Mouse (Mus musculus): ENCODE data around the gene Itsn1. TPM values are rescaled to one million over a fixed set of nuclear protein-coding genes. Genes with fewer than 3 reads are reported as not detected.
A peak's percentile ranks its signal among the peaks of the same experiment; 100 is the strongest.

Gene Itsn1
- polyA plus RNA-seq, 1 experiment from 2014 or later: 79.2 TPM

GRCm38 (mm10) chr16:91917631-91918096 lies 188.6 kb downstream of the Itsn1 start:
- no peak overlapping the region for H3K9ac ChIP-seq
- H3K27me3 ChIP-seq: no peaks in the 10 kb centered on the region
- H3K27ac ChIP-seq: no peak overlapping the region
- 0 out of 2 replicates have a peak, but pooled peaks cover 3% of the 10 kb centered on the region for H3K36me3 ChIP-seq
- 0 out of 2 replicates have a peak, but pooled peaks cover 8% of the 10 kb centered on the region for H3K4me1 ChIP-seq
- WGBS: 33% methylated on average over 17 of the region's 17 CpGs
- H3K9me3 ChIP-seq (replicated peaks): no peaks in the 10 kb centered on the region
- ATAC-seq (ENCODE audit: low FRiP score): peak; percentile 73
- no peak overlapping the region; the same call in 1 of the 2 replicates for H3K4me2 ChIP-seq (replicated peaks)
- H3K4me3 ChIP-seq: no peak overlapping the region

DNA sequence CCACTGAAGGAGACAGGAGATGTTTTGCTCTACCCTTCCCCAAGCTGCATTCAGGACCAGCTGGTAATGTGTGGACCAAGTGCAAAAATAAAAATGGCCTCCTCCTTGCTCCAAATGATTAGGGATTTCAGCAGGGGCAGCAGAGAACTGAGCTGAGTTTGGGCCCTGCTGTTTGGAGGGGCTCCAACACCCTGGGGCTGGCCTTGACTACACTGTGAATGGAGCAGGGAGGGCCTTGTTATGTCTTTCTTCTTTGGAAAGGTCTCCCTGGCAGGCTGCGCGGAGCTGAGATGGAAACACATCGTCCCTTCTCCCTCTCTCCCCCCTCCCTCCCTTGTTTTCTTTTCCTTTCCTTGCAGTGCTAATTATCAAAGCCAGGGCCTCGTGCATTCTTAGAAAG lies 189.4 kb downstream of the Itsn1 start:
- Histone ChIP-seq H3K27me3 (no peaks in the 10 kb centered on the region), H3K9ac (no peak overlapping the region), H3K4me2 (replicated peaks) (no peak overlapping the region), H3K36me3 (peaks cover 7% of the 10 kb centered on the region), H3K9me3 (replicated peaks) (no peaks in the 10 kb centered on the region), H3K4me3 (no peak overlapping the region), H3K4me1 (0 out of 2 replicates have a peak, but pooled peaks cover 8% of the 10 kb centered on the region), H3K27ac (no peak overlapping the region)
- 58% methylated on average over 4 of the region's 4 CpGs for WGBS
- no peak for ATAC-seq (ENCODE audit: low FRiP score)

DNA sequence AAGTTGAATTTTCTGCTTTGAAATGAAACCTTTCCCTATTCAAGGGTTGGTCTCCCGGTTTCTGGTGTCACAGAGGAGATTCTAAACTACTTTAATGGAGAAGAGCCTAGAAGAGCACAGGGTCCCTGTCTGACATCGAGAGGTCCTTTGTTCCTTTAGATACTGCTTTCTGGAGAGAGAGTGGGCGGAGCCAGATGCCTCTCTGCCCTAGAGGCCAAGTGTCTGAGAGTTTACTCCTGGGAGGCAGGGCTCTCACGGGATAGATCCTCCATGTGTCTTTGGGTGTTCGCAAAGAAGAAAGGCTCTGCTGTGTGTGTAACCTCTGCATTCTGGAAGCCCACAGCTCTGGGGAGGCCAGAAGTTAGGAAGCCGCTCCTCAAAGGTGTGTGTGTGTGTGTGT lies 190.0 kb downstream of the Itsn1 start:
- Histone ChIP-seq H3K36me3 (peaks cover 13% of the 10 kb centered on the region), H3K4me2 (replicated peaks) (no peak overlapping the region), H3K9ac (no peak overlapping the region), H3K9me3 (replicated peaks) (no peaks in the 10 kb centered on the region), H3K4me1 (0 out of 2 replicates have a peak, but pooled peaks cover 8% of the 10 kb centered on the region), H3K4me3 (no peak overlapping the region), H3K27me3 (no peaks in the 10 kb centered on the region), H3K27ac (no peak overlapping the region)
- no peak for ATAC-seq (ENCODE audit: low FRiP score)
- WGBS: 53% methylated on average over 6 of the region's 6 CpGs

DNA sequence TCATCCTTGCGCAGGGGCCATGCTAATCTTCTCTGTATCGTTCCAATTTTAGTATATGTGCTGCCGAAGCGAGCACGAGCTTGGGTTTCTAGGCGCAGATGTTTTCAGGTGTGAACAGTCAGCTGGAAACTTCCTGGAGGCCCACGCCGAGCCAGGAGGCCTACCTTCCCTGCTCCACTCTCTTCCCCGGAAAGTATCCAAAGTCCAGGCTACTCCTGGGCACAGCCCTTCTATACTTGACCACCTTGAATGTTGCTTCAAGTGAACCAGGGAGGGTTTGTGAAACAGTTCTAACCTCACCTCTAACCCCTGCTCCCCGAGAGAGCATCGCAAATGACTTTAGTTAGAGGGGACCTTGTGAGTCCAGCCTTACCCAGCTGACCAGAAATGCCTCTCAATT lies 192.3 kb downstream of the Itsn1 start:
- WGBS: 96% methylated on average over 11 of the region's 11 CpGs
- no peaks in the 10 kb centered on the region for H3K27me3 ChIP-seq
- H3K36me3 ChIP-seq: peaks cover 36% of the 10 kb centered on the region
- H3K9me3 ChIP-seq (replicated peaks): no peaks in the 10 kb centered on the region
- no peak overlapping the region for H3K9ac ChIP-seq
- H3K4me2 ChIP-seq (replicated peaks): no peak overlapping the region
- ATAC-seq (ENCODE audit: low FRiP score): no peak
- no peak overlapping the region for H3K4me3 ChIP-seq
- 0 out of 2 replicates have a peak, but pooled peaks cover 8% of the 10 kb centered on the region for H3K4me1 ChIP-seq
- H3K27ac ChIP-seq: no peak overlapping the region

GRCm38 (mm10) chr16:91922939-91923338 lies 193.9 kb downstream of the Itsn1 start:
- Histone ChIP-seq H3K27ac (no peak overlapping the region), H3K4me2 (replicated peaks) (no peak overlapping the region), H3K4me3 (no peak overlapping the region), H3K36me3 (peaks cover 52% of the 10 kb centered on the region), H3K4me1 (0 out of 2 replicates have a peak, but pooled peaks cover 5% of the 10 kb centered on the region), H3K9me3 (replicated peaks) (no peaks in the 10 kb centered on the region), H3K9ac (no peak overlapping the region), H3K27me3 (no peaks in the 10 kb centered on the region)
- WGBS: 87% methylated on average over 8 of the region's 8 CpGs
- ATAC-seq (ENCODE audit: low FRiP score): no peak

DNA sequence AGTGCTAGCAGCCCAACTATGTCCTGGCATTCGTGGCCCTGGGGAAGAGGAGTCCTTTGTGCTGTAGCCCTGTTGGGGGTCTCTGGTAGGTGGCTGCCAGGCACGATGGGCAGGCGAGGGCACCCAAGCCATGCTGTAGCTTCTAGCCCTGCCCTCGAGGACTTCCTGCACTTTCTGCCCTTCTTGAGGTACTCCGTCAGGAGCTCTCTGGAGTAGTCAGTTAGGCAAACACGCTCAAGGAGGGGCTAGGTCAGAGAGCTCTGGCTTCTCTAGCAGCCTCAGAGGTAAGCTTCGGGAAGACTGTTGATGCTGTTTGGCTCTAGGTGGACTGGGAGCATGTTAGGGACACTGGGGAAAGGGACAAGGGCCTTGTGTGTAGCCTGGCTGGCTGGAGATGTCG lies 195.3 kb downstream of the Itsn1 start:
- 91% methylated on average over 8 of the region's 8 CpGs for WGBS
- no peak for ATAC-seq (ENCODE audit: low FRiP score)
- Histone ChIP-seq H3K36me3 (peaks cover 65% of the 10 kb centered on the region), H3K27me3 (no peaks in the 10 kb centered on the region), H3K27ac (no peak overlapping the region), H3K4me2 (replicated peaks) (no peak overlapping the region), H3K9me3 (replicated peaks) (no peaks in the 10 kb centered on the region), H3K4me3 (no peak overlapping the region), H3K4me1 (no peaks in the 10 kb centered on the region), H3K9ac (no peak overlapping the region)

DNA sequence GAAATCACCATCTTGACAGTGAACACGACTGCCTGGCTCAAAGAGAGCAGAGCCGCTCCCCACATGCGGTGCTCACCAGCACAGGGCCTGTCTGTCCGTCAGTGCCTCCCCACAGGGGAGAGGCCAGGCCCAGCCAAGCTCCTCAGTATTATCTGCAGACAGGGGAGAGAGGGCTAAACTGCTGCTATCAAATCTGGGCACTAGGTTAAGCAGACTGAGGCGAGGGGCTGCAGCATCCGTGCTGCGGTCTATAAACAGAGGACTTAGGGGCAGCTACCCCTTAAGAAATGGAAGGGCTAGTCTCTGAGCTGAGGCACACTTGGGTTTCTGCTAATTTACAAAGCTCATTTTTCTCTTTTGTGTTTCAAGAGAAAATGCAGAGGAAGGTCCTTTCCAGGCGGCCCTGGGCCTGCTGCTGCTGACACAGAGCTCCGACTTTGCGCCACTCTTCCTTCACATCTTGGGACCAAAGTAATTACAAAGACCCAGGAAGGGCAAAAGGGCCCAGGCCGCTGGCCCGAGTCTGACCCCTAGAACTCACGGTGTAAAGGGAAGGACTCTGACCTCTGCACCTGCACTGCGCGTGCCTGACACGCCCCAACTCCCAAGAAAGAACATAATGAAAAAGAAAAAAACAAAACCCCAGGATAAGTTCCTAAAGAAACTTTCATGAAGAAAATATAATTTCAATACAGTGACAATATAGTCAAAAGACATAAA lies 199.0 kb downstream of the Itsn1 start:
- H3K27me3 ChIP-seq: no peaks in the 10 kb centered on the region
- no peak overlapping the region for H3K4me3 ChIP-seq
- H3K36me3 ChIP-seq: peaks cover 64% of the 10 kb centered on the region
- no peak for ATAC-seq (ENCODE audit: low FRiP score)
- no peak overlapping the region for H3K4me2 ChIP-seq (replicated peaks)
- no peaks in the 10 kb centered on the region for H3K9me3 ChIP-seq (replicated peaks)
- WGBS: 82% methylated on average over 16 of the region's 16 CpGs
- no peak overlapping the region for H3K9ac ChIP-seq
- no peak overlapping the region for H3K27ac ChIP-seq
- H3K4me1 ChIP-seq: peaks cover 12% of the 10 kb centered on the region

DNA sequence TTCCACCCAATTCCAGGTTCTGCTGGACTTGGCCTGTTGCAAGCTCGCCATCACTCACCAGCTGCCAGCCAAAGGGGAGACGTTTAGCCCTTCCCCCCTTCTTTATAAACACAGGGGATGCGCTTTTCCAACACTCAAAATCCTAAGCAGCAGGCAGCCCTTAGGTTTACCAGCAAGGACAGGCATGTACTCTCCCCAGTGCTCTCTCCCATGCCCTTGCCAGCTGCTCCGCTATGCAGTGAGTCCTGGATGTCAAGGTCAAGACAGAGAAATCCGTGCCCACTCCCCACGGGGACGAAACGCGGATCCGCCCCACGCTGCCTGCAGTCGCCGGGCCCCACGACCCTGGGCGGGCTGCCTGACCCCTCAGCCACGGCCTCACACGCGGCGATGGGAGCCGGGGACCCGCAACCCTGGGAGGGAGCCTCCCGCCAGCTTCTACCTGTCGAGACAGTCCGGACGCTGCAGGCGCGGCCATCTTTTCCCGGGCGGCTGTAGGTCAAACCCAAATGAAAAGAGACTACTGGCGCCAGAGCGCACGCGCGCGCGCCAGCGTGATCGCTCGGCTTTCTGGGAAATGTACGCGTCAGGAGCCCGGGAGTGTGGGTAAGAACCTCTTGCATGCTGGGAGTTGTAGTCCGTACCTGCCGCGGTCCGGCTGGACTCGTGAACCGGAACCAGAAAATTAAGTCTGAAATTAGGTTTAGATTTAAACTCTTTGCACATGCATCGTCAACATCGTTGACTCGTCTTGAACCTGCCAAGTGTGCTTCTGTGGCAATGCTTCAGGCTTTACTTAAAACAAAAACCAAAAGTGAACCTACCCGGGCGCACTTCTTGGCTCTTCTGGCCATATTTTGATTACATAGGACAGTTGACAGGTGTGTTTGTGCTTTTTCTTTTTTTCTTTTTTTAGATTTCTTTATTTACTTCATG lies 202.3 kb downstream of the Itsn1 start:
- under 1% methylated on average over 53 of the region's 53 CpGs for WGBS
- Histone ChIP-seq H3K9me3 (replicated peaks) (no peaks in the 10 kb centered on the region), H3K4me3 (peak overlapping the region; percentile 96), H3K36me3 (peaks cover 31% of the 10 kb centered on the region), H3K9ac (peak overlapping the region; percentile 97), H3K27me3 (no peaks in the 10 kb centered on the region), H3K27ac (peak overlapping the region; percentile 93), H3K4me2 (replicated peaks) (peak overlapping the region; percentile 73), H3K4me1 (peaks cover 12% of the 10 kb centered on the region)
- peak; percentile 97 for ATAC-seq (ENCODE audit: low FRiP score)

DNA sequence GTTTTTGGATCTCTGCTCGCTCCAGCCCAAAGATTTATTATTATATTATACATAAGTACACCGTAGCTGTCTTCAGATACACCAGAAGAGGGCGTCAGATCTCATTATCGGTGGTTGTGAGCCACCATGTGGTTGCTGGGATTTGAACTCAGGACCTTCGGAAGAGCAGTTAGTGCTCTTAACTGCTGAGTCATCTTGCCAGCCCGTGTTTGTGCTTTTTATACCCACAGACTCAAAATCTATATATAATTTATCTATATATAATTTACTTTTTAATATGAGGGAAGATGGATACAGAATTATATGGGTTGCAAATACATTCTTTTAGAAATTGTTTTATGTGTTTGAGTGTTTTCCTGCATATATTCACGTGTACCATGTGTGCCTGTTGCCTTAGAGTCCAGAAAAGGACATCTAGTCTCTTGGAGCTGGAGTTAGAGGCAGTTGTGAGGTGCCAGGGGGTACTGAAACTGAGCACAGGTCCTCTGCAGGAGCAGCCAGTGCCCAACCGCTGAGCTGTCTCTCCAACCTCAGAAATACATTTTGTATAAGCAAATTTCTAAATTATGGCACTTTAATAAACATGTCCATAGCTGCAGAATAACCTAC lies 203.1 kb downstream of the Itsn1 start:
- Histone ChIP-seq H3K27ac (no peak overlapping the region), H3K4me3 (peak overlapping the region; percentile 96), H3K9ac (no peak overlapping the region), H3K27me3 (no peaks in the 10 kb centered on the region), H3K36me3 (peaks cover 23% of the 10 kb centered on the region), H3K4me2 (replicated peaks) (peak overlapping the region; percentile 49), H3K9me3 (replicated peaks) (no peaks in the 10 kb centered on the region), H3K4me1 (peaks cover 12% of the 10 kb centered on the region)
- 54% methylated on average over 8 of the region's 8 CpGs for WGBS
- ATAC-seq (ENCODE audit: low FRiP score): no peak

DNA sequence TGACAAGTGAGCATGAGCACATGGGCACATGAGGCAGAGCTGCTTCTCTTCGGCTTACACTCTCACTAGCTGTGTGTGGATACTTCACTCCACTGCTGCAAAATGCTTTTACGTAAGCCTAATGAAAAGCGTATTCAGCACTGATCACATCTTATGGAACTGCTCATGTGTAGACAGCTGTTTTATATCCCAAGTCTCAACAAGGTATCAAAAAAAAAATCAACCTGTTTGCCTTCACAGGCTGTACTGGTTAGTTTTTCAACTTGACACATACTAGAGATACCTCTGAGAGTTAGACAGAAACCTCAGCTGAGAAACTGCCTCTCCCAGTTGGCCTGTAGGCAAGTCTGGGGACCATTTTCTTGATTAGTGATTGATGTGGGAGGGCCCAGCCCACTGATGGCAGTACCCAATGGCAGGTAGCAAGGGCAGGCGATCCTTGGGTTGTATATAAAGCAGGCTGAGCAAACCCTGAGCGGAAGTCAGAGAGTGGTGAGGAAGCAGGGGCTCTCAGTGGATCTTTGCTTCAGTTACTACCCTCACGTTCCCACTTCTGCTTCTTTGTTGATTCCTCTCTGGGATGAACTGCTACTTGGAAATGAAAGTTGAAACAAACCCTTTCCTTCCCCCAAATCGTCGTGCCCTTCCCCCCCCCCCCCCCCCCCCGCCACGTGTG lies 203.9 kb downstream of the Itsn1 start:
- Histone ChIP-seq H3K36me3 (peaks cover 15% of the 10 kb centered on the region), H3K4me2 (replicated peaks) (no peak overlapping the region), H3K9ac (no peak overlapping the region), H3K4me1 (peaks cover 12% of the 10 kb centered on the region), H3K27me3 (no peaks in the 10 kb centered on the region), H3K4me3 (no peak overlapping the region), H3K9me3 (replicated peaks) (no peaks in the 10 kb centered on the region), H3K27ac (no peak overlapping the region)
- 55% methylated on average over 10 of the region's 10 CpGs for WGBS
- no peak for ATAC-seq (ENCODE audit: low FRiP score)

GRCm38 (mm10) chr16:91935108-91935507 lies 206.0 kb downstream of the Itsn1 start:
- 42% methylated on average over 8 of the region's 8 CpGs for WGBS
- peaks cover 9% of the 10 kb centered on the region for H3K4me1 ChIP-seq
- no peak overlapping the region for H3K27ac ChIP-seq
- H3K9ac ChIP-seq: no peak overlapping the region
- no peaks in the 10 kb centered on the region for H3K36me3 ChIP-seq
- no peak overlapping the region for H3K4me2 ChIP-seq (replicated peaks)
- ATAC-seq (ENCODE audit: low FRiP score): no peak
- no peaks in the 10 kb centered on the region for H3K9me3 ChIP-seq (replicated peaks)
- no peak overlapping the region for H3K4me3 ChIP-seq
- H3K27me3 ChIP-seq: no peaks in the 10 kb centered on the region

All from hindbrain, embryonic 12.5 days (tissue).